Mouse (Mus musculus): Measurements from ENCODE around the gene Ccdc137.

The Ccdc137 gene

DNA sequence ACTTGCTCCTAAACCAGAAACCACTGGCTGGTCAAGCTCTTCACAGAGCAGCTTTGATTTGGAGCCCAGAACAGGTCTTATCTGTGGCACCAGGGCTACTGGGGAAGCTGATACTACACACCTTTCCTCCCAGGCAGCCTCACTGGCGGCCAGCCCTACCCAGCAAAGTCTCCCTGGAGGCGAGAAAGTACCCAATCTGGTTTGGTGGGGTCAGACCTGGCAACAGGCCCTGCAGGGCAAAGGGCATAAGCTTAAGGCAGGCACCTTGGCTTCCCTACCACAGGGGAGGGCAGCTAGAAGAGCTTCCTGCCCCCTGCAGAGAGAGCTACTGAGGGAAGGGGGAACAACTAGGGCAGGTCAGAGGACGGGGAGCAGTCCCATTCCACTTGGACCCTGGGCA, 42.4 kb downstream of the Ccdc137 start:
- DNase-seq, result no peak

- no peak for DNase-seq
Measured at GRCm38 (mm10) chr11:120501018-120501417, 43.1 kb downstream of the Ccdc137 start.

GRCm38 (mm10) chr11:120501701-120502100, 43.8 kb downstream of the Ccdc137 start:
- no peak for DNase-seq

GRCm38 (mm10) chr11:120505661-120506060, 47.7 kb downstream of the Ccdc137 start:
- no peak for DNase-seq

DNA sequence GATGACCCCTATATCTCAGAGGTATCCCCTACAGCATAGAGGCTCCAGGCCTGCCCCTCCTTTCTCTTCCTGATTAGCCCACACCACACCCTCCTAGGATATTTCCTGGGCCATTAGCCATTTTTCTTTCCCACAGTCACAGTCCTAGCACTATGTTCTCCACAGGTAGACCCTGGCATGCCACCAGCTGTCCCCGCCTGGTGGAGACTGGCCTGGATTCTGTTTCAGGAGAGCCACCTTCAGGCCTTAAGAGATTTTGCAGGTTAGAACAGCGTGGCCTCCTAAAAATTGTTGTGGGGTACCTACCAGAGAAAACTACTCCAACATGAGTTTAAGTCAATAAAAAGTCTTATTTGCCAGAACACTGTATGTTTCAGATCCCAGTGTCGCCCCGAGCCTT, 49.0 kb downstream of the Ccdc137 start:
- DNase-seq, result no peak

- no peak for DNase-seq
Measured at GRCm38 (mm10) chr11:120507611-120508289, 49.8 kb downstream of the Ccdc137 start.

DNA sequence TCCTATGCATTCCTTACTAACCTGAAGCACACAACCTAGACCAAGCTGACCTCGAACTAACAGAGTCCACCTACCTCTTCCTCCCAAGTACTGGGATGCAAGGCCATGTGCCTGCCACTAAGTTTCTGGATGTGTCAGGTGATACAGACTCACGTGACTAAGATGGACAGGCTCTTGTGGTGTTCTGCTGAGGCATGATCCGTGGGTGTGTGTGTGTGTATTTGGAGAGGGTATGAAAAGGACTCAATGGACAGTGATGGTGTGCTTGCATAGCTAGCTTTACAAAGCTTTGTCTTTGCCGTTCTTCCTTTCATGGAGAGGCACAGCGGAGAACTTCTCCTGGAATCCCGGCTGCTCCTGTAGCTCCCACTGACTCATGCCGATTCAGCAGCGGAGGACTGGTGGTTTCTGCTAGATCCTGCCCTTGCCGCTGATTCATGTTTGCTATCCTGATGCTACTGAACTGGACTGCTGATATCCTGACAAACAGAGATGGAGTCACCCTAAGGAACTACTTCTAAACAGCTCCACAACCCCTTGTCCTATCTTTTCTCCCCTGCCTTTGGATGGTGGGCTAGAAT, 50.5 kb downstream of the Ccdc137 start:
- no peak for DNase-seq

DNA sequence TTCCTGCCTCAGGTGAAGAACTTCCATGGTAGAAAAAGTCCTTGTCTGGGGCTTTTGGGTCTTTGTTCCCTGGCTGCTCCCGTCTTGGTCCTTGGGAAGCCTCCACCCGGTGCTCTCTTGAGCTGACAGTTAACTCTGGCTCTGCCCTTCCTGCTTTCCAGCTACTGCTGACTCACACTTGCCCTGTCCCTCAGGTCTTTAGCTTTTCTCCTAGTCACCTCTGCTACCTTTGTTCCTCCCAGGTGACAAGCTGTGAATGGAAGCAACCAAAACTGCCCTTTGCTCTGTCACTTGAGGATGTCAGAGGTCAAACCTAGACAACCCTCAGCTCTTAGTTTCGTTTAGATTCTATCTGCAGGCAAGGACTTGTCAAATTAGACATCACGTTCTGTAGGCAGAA, 52.0 kb downstream of the Ccdc137 start:
- no peak for DNase-seq

DNA sequence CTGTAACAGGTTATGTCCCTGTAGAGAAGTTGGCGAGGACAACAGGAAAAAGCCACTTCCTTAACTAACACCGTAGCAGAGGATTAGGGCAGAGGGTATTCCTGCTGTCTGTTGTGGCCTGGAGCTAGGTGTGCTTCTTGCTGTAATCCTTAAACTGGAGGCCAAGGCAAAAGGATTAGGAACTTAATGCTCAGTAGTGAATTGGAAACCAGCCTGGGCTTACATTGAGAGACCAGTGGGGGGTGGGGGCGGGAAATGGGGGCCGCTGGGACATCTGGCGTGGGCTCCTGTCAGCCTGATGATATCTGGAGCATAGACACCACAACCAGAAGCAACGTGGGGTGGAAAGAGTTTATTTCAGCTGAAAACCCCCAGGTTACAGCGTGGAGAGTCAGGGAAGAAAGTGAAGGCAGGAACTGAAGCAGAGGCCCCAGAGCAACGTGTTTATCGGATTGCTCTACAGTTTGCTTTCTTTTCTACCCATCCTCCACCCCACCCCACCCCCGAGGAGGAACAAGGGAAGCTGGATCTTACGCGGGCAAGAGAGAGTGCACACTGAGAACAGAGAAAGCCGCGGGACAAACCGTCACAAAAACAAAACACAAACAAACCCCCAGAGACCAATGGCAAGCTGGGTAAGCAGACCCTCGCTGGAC, 52.6 kb downstream of the Ccdc137 start:
- peak; percentile 39 to 45 for DNase-seq

GRCm38 (mm10) chr11:120512790-120513453, 55.0 kb downstream of the Ccdc137 start:
- DNase-seq, result no peak

All from thymus, postnatal 36 days (tissue).